Mouse (Mus musculus) MEL (cell line): ENCODE results near the gene Cyp21a1. TPM values are rescaled to one million over a fixed set of nuclear protein-coding genes. Genes with fewer than 3 reads are reported as not detected.
"Not testable (repeated sequence)": the region's sequence is repeated elsewhere in the genome, so short reads cannot be mapped to it uniquely, and the experiment has no call there.

Source experiments
- DNase-seq: peaks from one replicate; pipeline ENCODE4 v3.0.0; 2011; ENCODE audit warnings: low read depth, low spot score
- H3K27ac ChIP-seq: 2 replicates; pipeline ENCODE4 v1.5.1; 2012; ENCODE audit warnings: low read depth, mild to moderate bottlenecking, control low read depth, low read length, moderate library complexity; ENCODE audit not compliant: control insufficient read depth
- H3K27me3 ChIP-seq, 2 experiments: fragments of 150-350 bp in 1 of 2; sonication (generic) in 1 of 2; 2 replicates each; pipeline ENCODE4 v1.6.1; 2012; ENCODE audit warnings: low read length in 2 of 2, mild to moderate bottlenecking in 2 of 2, improper control_type of control experiment in 1 of 2, moderate library complexity in 1 of 2; ENCODE audit not compliant: insufficient read depth in 2 of 2, control insufficient read depth in 1 of 2
- H3K36me3 ChIP-seq, 2 experiments: 2 replicates each; pipeline ENCODE4 v1.6.1; 2012 to 2014; ENCODE audit warnings: low read length in 2 of 2, improper control_type of control experiment in 1 of 2, inconsistent platforms in 1 of 2, mild to moderate bottlenecking in 1 of 2; ENCODE audit not compliant: insufficient read depth in 2 of 2, control insufficient read depth in 1 of 2
- H3K4me1 ChIP-seq, 2 experiments: fragments of 150-350 bp in 1 of 2; sonication (generic) in 1 of 2; 2 replicates each; pipeline ENCODE4 v1.6.1; 2012; ENCODE audit warnings: low read length in 2 of 2, improper control_type of control experiment in 1 of 2, mild to moderate bottlenecking in 1 of 2; ENCODE audit not compliant: insufficient read depth in 2 of 2, control insufficient read depth in 1 of 2
- H3K4me3 ChIP-seq, 2 experiments: fragments of 150-350 bp in 1 of 2; sonication (generic) in 1 of 2; 2 replicates each; pipeline ENCODE4 v1.5.1; 2012; ENCODE audit warnings: low read depth in 2 of 2, low read length in 2 of 2, mild to moderate bottlenecking in 2 of 2, moderate library complexity in 2 of 2, control low read depth in 1 of 2, improper control_type of control experiment in 1 of 2; ENCODE audit not compliant: control insufficient read depth in 1 of 2, insufficient read depth in 1 of 2
- H3K79me2 ChIP-seq: 2 replicates; pipeline ENCODE4 v1.6.1; 2012; ENCODE audit warnings: mild to moderate bottlenecking, low read length, moderate library complexity; ENCODE audit not compliant: control insufficient read depth, poor library complexity, insufficient read depth
- H3K9ac ChIP-seq: 2 replicates; pipeline ENCODE4 v1.6.1; 2012; ENCODE audit warnings: low read depth, mild to moderate bottlenecking, control low read depth, low read length, moderate library complexity; ENCODE audit not compliant: control insufficient read depth, poor library complexity, severe bottlenecking
- H3K9me3 ChIP-seq: fragments of 150-350 bp; sonication (generic); replicated peaks from 2 replicates; pipeline ENCODE4 v1.6.1; 2012; ENCODE audit warnings: mild to moderate bottlenecking, low read length, improper control_type of control experiment, moderate library complexity; ENCODE audit not compliant: insufficient read depth
- CHD1 ChIP-seq: IDR thresholded peaks from 2 replicates; pipeline ENCODE4 v1.6.1; 2012; ENCODE audit warnings: low read depth, mild to moderate bottlenecking, inconsistent platforms, low read length, improper control_type of control experiment
- CTCF ChIP-seq, 3 experiments: IDR thresholded peaks in 2 of 3; conservative IDR thresholded peaks in 1 of 3; 2 replicates each; pipeline ENCODE4 v1.5.1; 2011 to 2012; ENCODE audit warnings: low read length in 3 of 3, low read depth in 2 of 3, mild to moderate bottlenecking in 2 of 3, improper control_type of control experiment in 1 of 3, inconsistent platforms in 1 of 3, mixed read lengths in 1 of 3, moderate library complexity in 1 of 3; ENCODE audit not compliant: control insufficient read depth in 1 of 3, insufficient read depth in 1 of 3, poor library complexity in 1 of 3, severe bottlenecking in 1 of 3
- E2F4 ChIP-seq: IDR thresholded peaks from 2 replicates; pipeline ENCODE4 v1.6.1; 2011; ENCODE audit warnings: low read depth, low read length, improper control_type of control experiment, borderline replicate concordance
- EP300 ChIP-seq, 2 experiments: IDR thresholded peaks; 2 replicates each; pipeline ENCODE4 v1.6.1; 2011; ENCODE audit warnings: improper control_type of control experiment in 2 of 2, low read length in 2 of 2, low read depth in 1 of 2, mild to moderate bottlenecking in 1 of 2
- GATA1 ChIP-seq: IDR thresholded peaks from 2 replicates; pipeline ENCODE4 v1.6.1; 2011; ENCODE audit warnings: low read depth, low read length, improper control_type of control experiment
- JUND ChIP-seq: IDR thresholded peaks from 2 replicates; pipeline ENCODE4 v1.6.1; 2011; ENCODE audit warnings: low read depth, mild to moderate bottlenecking, improper control_type of control experiment, low read length
- MEF2A ChIP-seq: IDR thresholded peaks from 2 replicates; pipeline ENCODE4 v1.6.1; 2014; ENCODE audit warnings: low read depth, mild to moderate bottlenecking, inconsistent platforms, low read length, improper control_type of control experiment; ENCODE audit not compliant: poor library complexity, insufficient replicate concordance, severe bottlenecking; ENCODE audit errors: extremely low read depth
- NELFE ChIP-seq: IDR thresholded peaks from 2 replicates; pipeline ENCODE4 v1.6.1; 2011; ENCODE audit warnings: low read depth, low read length, improper control_type of control experiment
- RAD21 ChIP-seq: IDR thresholded peaks from 2 replicates; pipeline ENCODE4 v1.6.1; 2011; ENCODE audit warnings: mild to moderate bottlenecking, low read depth, low read length, improper control_type of control experiment
- RCOR1 ChIP-seq: IDR thresholded peaks from 2 replicates; pipeline ENCODE4 v1.6.1; 2012; ENCODE audit warnings: low read depth, mild to moderate bottlenecking, inconsistent platforms, low read length, improper control_type of control experiment
- SMC3 ChIP-seq: IDR thresholded peaks from 2 replicates; pipeline ENCODE4 v1.6.1; 2011; ENCODE audit warnings: low read depth, low read length, improper control_type of control experiment
- UBTF ChIP-seq: IDR thresholded peaks from 2 replicates; pipeline ENCODE4 v1.6.1; 2012; ENCODE audit warnings: low read depth, mild to moderate bottlenecking, inconsistent platforms, low read length, improper control_type of control experiment, moderate library complexity, borderline replicate concordance; ENCODE audit not compliant: insufficient read depth
- ZC3H11A ChIP-seq: IDR thresholded peaks from 2 replicates; pipeline ENCODE4 v1.6.1; 2012; ENCODE audit warnings: low read depth, mild to moderate bottlenecking, inconsistent platforms, low read length, improper control_type of control experiment
- polyA plus RNA-seq, 2 experiments: library from polyadenylated mRNA; stranded (reverse) in 1 of 2; unstranded in 1 of 2; fragments of >175 nt in 1 of 2; fragments of >200 nt in 1 of 2; gene quantifications; 2 replicates each; pipeline versions ENCODE4 v1.2.1 to v1.2.4; 2012; ENCODE audit warnings: low replicate concordance in 2 of 2, low read depth in 1 of 2; ENCODE audit not compliant: insufficient read length in 2 of 2, insufficient read depth in 1 of 2, missing spikeins in 1 of 2
- total RNA-seq: library from RNA; depleted of rRNA; stranded (reverse); fragments of 300-350 nt; gene quantifications from 2 replicates; pipeline ENCODE4 v1.2.3, GENCODE M21; 2012

Cyp21a1 gene
- total and polyA plus RNA-seq, 3 experiments, result not detected

DNA sequence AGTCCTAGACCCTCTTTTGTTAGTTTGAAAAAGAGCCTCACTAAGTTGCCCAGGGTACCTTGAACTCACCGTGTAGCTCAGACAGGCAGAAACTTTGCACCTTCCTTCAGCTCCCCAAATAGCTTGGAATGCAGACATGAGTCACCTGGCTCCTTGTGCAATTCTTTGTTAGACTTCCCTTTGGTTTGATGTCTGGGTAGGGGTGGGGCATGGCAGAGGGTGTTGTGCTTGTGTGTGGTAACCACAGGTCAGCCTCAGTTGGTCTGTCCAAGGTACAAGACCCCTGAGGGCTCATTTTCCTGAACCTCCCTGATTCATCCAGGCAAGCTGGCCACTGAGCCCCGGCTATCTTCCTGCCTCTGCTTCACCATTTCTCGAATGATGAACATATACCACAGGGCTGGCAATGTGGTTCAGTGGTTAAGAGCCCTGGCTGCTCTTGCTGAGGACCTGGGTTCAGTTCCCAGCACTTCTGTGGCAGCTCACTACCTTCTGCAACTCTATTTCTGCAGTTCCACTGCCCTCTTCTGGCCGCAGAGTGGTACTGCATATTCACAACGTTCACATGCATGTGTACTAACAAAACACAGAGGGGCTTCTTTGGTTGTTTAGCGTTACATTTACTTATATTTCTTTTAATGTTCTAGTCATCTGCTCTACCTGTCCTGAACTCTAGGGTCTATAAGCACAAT lies 656 bp upstream of the Cyp21a1 start:
- no peaks in the 10 kb centered on the region for H3K27me3 ChIP-seq
- no peaks in the 10 kb centered on the region for H3K4me1 ChIP-seq
- H3K4me3 ChIP-seq, result no peak overlapping the region
- no peaks in the 10 kb centered on the region for H3K36me3 ChIP-seq
- H3K9ac ChIP-seq, result no peak overlapping the region
- no peaks in the 10 kb centered on the region for H3K9me3 ChIP-seq
- H3K27ac ChIP-seq, result no peak overlapping the region
- peak; percentile 51 for DNase-seq
- TF ChIP-seq EP300 (IDR thresholded peaks at IDR 0.05; ENCODE audit: low read depth in 1 of 2, low read length in 2 of 2) (no peak), ZC3H11A (peak; percentile 28), E2F4 (no peak), SMC3 (peak; percentile 44), NELFE (no peak), CTCF (IDR thresholded peaks at IDR 0.05 in 2 of 3, conservative IDR thresholded peaks at IDR 0.05 in 1 of 3; ENCODE audit: control insufficient read depth in 1 of 3, insufficient read depth in 1 of 3, low read depth in 2 of 3, low read length in 3 of 3, poor library complexity in 1 of 3, severe bottlenecking in 1 of 3) (peak; percentile 54 to 63 (median 56)), UBTF (no peak), JUND (no peak), CHD1 (no peak), RCOR1 (no peak), RAD21 (peak; percentile 64), MEF2A (no peak), GATA1 (no peak)
- no peaks in the 10 kb centered on the region for H3K79me2 ChIP-seq

DNA sequence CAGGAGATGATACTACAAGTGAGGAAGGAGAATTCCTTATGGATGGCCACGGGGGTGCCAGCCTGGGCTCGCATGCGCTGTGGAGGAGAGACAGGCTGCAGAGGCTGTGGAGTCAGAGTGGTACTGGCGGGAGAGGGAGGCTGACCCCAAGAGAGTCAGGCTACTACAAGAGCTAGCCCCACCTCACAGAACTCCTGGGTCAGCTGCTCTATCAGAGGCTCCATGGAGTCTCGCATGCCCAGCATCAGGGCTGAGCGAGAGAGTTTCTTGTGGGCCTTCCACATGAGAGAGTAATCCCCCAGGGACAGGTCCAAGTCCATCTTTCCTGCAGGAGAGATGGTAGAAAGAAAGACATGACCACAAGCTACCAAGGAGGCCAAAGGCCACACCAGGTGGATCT lies 994 bp downstream of the Cyp21a1 start:
- not testable (repeated sequence) for DNase-seq, H3K4me3 ChIP-seq, H3K4me1 ChIP-seq, H3K79me2 ChIP-seq, H3K27ac ChIP-seq, H3K36me3 ChIP-seq, H3K9me3 ChIP-seq, H3K9ac ChIP-seq, H3K27me3 ChIP-seq

DNA sequence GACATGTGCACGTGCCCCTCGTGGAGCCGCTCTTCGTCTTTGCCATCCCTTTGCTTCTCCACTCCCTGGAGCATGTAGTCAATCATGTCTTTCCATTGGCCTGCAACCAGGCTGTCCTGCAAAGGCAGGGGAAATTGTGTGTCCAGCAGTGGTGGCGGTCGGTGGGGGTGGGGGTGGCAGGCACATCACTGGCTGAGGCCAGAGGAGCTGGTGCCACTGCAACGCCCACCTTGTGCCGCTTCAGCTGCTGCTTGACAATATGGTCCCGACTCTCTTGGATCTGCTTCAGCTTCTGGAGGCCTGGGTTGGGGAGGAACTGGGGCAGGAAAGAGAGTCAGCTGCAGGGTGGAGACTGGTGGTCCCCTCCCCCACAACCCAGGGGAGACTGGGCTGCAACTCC lies 1.6 kb downstream of the Cyp21a1 start:
- not testable (repeated sequence) for H3K36me3 ChIP-seq, DNase-seq, H3K9ac ChIP-seq, H3K4me1 ChIP-seq, H3K27ac ChIP-seq, H3K4me3 ChIP-seq, H3K27me3 ChIP-seq, H3K79me2 ChIP-seq, H3K9me3 ChIP-seq

DNA sequence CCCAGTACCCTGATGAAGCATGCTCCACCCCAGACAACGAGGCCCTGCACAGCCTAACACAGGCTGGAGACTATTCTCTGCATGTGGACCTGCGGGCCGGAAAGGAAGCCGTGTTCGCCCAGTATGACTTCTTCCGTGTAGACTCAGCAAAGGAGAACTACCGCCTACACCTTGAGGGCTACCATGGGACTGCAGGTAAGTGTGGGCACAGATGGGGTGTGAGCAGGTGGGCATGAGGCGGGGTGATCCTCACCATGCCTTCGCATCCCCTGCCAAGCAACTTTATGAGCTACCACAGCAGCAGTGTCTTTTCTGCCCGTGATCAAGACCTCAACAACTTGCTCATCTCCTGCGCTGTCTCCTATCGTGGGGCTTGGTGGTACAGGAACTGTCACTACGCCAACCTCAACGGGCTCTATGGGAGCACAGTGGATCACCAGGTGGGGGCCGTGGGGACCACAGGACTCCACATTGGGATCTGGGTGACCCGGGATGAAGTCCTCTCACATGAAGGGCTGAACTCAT lies 3.5 kb downstream of the Cyp21a1 start:
- H3K4me3 ChIP-seq, H3K9me3 ChIP-seq, H3K36me3 ChIP-seq, H3K79me2 ChIP-seq, DNase-seq, H3K9ac ChIP-seq, H3K4me1 ChIP-seq, H3K27ac ChIP-seq, H3K27me3 ChIP-seq: not testable (repeated sequence)
